Mouse (Mus musculus) erythroblast, embryonic 14.5 days (primary cell): Measurements from ENCODE around the gene Abcg8. TPM values are rescaled to one million over a fixed set of nuclear protein-coding genes. Genes with fewer than 3 reads are reported as not detected.

ENCODE experiments used
- H3K27me3 ChIP-seq: 2 replicates; pipeline ENCODE4 v1.6.1; 2012; ENCODE audit warnings: inconsistent platforms; ENCODE audit not compliant: control insufficient read depth
- H3K36me3 ChIP-seq: 2 replicates; pipeline ENCODE4 v1.6.1; 2012; ENCODE audit warnings: mild to moderate bottlenecking, inconsistent platforms; ENCODE audit not compliant: control insufficient read depth
- H3K4me1 ChIP-seq: 2 replicates; pipeline ENCODE4 v1.6.1; 2012; ENCODE audit warnings: inconsistent platforms; ENCODE audit not compliant: control insufficient read depth
- H3K4me3 ChIP-seq: replicated peaks from 2 replicates; pipeline ENCODE3; 2012; ENCODE audit warnings: moderate library complexity, mild to moderate bottlenecking, inconsistent platforms
- H3K9me3 ChIP-seq: 2 replicates; pipeline ENCODE4 v1.6.1; 2012; ENCODE audit warnings: low read length, inconsistent platforms, mixed read lengths; ENCODE audit not compliant: control insufficient read depth
- GATA1 ChIP-seq: IDR thresholded peaks from 2 replicates; pipeline ENCODE4 v1.6.1; 2012; ENCODE audit warnings: low read length, inconsistent platforms, mixed read lengths
- TAL1 ChIP-seq: IDR thresholded peaks from 3 replicates; pipeline ENCODE4 v1.6.1; 2012; ENCODE audit warnings: low read length, inconsistent platforms, mixed read lengths
- polyA plus RNA-seq: library from polyadenylated mRNA; stranded (reverse); fragments of >175 nt; gene quantifications from 2 replicates; pipeline ENCODE4 v1.2.3, GENCODE M21; 2012

Abcg8 gene
- polyA plus RNA-seq, 1 experiment = not detected

DNA sequence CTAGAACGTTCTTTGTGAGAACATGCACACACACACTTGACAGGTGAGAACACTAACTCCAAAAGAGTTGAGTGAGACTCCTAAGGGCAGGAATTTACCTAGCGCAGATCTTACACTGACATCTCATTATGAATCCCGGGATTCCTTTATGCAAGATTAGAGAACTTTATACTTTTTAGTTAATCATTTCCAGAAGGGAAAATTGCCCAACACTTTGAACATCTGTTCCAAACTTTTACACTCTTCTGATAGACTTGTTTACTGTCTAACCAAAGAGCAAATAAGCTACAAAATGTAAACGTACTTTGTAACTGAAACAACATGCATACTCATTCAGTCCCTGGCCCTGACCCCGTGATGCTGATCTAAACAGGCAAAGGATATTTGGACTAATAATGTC lies 13.2 kb downstream of the Abcg8 start:
- Histone ChIP-seq H3K4me1 (no peaks in the 10 kb centered on the region), H3K36me3 (no peaks in the 10 kb centered on the region), H3K9me3 (no peaks in the 10 kb centered on the region), H3K4me3 (no peak overlapping the region), H3K27me3 (no peaks in the 10 kb centered on the region)
- TF ChIP-seq TAL1 = no peak
- no peak for TF ChIP-seq GATA1

- Histone ChIP-seq H3K36me3 (no peaks in the 10 kb centered on the region), H3K4me1 (no peaks in the 10 kb centered on the region), H3K27me3 (no peaks in the 10 kb centered on the region), H3K9me3 (no peaks in the 10 kb centered on the region), H3K4me3 (no peak overlapping the region)
- TF ChIP-seq TAL1 (no peak), GATA1 (no peak)
These were observed 14.0 kb downstream of the Abcg8 start for GRCm38 (mm10) chr17:84690111-84690510.

DNA sequence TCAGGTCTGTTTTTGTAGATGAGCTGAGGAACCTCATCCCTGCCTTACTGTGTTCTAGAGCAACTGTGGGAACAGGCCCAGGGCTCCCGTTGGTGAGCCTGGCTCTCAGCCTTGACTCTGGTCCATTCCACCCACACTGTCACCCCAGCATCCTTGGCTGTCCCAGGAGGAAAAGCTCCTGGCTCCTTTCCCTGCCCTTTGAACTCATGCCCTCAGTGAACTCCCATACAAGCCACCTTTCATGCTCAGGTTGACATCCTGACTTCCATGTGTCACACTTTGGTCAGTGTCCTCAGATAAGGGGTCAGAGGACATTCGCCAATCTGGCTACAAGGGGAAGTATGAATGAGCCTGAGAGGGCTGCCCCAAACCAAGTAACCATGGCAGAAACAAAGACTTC lies 17.6 kb downstream of the Abcg8 start:
- H3K27me3 ChIP-seq = no peaks in the 10 kb centered on the region
- no peak overlapping the region for H3K4me3 ChIP-seq
- no peaks in the 10 kb centered on the region for H3K4me1 ChIP-seq
- TF ChIP-seq TAL1 (no peak), GATA1 (no peak)
- no peaks in the 10 kb centered on the region for H3K36me3 ChIP-seq
- H3K9me3 ChIP-seq = no peaks in the 10 kb centered on the region

GRCm38 (mm10) chr17:84696537-84696936 lies 20.4 kb downstream of the Abcg8 start:
- TF ChIP-seq TAL1 = no peak
- TF ChIP-seq GATA1 = no peak
- Histone ChIP-seq H3K4me3 (no peak overlapping the region), H3K9me3 (no peaks in the 10 kb centered on the region), H3K36me3 (no peaks in the 10 kb centered on the region), H3K27me3 (no peaks in the 10 kb centered on the region), H3K4me1 (no peaks in the 10 kb centered on the region)

DNA sequence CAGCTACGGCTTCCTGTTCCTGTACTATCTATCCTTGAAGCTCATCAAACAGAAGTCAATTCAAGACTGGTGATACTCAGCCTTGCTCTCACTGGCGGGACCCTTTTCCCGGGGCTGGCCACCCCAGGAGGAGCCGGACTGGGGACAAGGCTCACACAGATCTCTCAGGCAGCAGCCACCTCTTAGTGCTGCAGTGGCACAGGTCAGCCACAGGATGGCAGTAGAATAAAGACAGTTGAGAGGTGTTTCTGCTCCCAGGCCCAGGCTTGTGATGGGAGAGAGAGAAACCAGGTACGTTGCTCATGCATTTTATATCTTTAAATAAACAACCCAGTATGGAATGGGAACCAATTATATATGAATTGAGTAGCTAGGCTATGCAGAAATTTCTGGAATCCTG lies 22.6 kb downstream of the Abcg8 start:
- TF ChIP-seq GATA1 (no peak), TAL1 (no peak)
- no peaks in the 10 kb centered on the region for H3K27me3 ChIP-seq

DNA sequence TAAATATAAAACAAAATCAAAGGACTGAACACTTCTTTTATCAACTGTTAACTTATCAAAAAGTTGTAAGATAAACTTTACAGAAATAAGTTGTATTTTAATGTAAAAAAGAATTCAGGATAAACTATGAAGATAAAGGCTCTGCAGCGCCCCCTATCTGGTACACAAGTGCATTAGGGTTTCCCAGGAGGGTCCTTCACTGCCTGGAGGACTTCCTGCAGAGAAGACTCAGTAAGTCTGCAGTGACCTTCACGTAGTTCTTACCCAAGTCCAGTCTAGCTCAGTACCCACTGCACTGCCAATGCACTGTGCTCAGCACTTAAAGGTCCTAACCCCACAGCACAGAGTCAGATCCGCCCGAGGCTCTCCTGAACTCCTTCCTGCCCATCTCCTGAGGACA lies 31.3 kb downstream of the Abcg8 start:
- no peak overlapping the region for H3K4me3 ChIP-seq
- TF ChIP-seq GATA1 (no peak), TAL1 (no peak)
- H3K9me3 ChIP-seq = no peaks in the 10 kb centered on the region
- peaks cover 69% of the 10 kb centered on the region for H3K36me3 ChIP-seq
- H3K27me3 ChIP-seq = no peaks in the 10 kb centered on the region
- H3K4me1 ChIP-seq = no peaks in the 10 kb centered on the region

More for the DNA sequence above, 22.6 kb downstream of the Abcg8 start:
- no peak overlapping the region for H3K4me3 ChIP-seq
- no peaks in the 10 kb centered on the region for H3K4me1 ChIP-seq
- no peaks in the 10 kb centered on the region for H3K9me3 ChIP-seq
- H3K36me3 ChIP-seq = peaks cover 1% of the 10 kb centered on the region

DNA sequence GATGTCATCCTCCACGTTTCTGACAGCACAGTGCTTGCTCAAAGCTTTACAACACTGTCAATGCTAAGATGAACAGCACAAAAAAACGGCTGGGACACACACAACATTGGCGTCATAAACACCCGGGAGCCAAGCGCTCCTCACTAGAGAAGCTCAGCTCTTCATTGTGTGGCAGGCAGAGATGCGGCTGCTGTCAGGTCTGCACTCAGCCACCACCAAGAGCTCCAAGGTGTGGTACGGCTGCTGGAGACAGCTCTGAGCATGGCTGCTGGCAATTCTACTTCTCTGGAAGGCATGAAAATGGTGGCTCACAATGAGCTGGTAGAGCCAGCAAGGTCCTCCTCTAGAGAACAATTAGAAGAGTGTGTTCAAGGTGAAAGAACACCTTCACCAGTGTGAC lies 32.7 kb downstream of the Abcg8 start:
- Histone ChIP-seq H3K36me3 (peaks cover 77% of the 10 kb centered on the region), H3K27me3 (no peaks in the 10 kb centered on the region), H3K4me3 (no peak overlapping the region), H3K9me3 (no peaks in the 10 kb centered on the region), H3K4me1 (no peaks in the 10 kb centered on the region)
- TF ChIP-seq TAL1 = no peak
- TF ChIP-seq GATA1 = no peak

DNA sequence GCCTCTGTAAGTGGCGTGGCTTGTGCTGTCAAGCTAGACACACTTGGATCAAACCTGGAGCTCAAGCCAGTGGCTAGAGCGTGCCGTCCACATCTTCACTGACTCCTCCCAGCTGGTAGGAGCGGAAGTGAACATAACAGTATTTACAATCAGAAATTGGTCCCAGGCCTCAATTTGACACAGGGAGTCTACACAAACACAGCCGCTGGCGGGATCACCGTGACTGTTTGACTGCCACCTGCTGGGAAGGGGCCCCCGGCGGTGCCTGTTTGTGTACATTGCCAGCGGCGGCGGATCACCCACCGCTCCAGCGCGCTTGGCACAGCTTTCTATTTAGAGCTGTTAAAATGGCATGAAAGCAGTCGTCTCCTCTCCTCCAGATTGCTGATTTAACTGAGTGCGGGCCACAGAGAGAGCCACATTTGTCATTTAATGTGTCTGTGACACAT lies 33.3 kb downstream of the Abcg8 start:
- H3K4me1 ChIP-seq = no peaks in the 10 kb centered on the region
- peaks cover 72% of the 10 kb centered on the region for H3K36me3 ChIP-seq
- H3K9me3 ChIP-seq = no peaks in the 10 kb centered on the region
- H3K27me3 ChIP-seq = no peaks in the 10 kb centered on the region
- TF ChIP-seq TAL1 = no peak
- no peak overlapping the region for H3K4me3 ChIP-seq

- Histone ChIP-seq H3K27me3 (no peaks in the 10 kb centered on the region), H3K9me3 (no peaks in the 10 kb centered on the region), H3K36me3 (peaks cover 66% of the 10 kb centered on the region), H3K4me1 (no peaks in the 10 kb centered on the region), H3K4me3 (no peak overlapping the region)
- no peak for TF ChIP-seq TAL1
- TF ChIP-seq GATA1 = no peak
These were observed 37.6 kb downstream of the Abcg8 start for GRCm38 (mm10) chr17:84713563-84714164.

DNA sequence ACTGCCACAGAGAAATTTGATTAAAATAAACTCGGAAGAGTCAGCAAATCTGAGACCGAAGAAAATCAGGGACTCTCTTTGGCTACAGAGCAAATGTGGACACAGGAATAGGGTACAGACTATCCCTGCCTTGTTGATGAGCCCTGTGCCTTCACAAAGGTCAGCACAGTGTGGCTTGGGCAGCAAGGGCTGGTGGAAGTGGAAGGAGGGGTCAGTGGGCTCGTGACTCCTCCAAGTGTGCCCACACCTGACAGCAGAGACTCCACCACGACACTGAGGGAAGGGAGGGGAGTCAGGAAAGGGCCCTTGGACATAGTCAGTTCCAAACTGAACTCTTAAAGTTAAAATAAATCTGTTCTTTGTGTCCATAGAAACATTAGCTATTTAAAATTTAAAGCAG lies 38.8 kb downstream of the Abcg8 start:
- no peak for TF ChIP-seq TAL1
- TF ChIP-seq GATA1 = no peak
- Histone ChIP-seq H3K27me3 (no peaks in the 10 kb centered on the region), H3K4me1 (no peaks in the 10 kb centered on the region), H3K36me3 (peaks cover 60% of the 10 kb centered on the region), H3K9me3 (no peaks in the 10 kb centered on the region), H3K4me3 (no peak overlapping the region)
